8 mouse cellular contexts compared by ENCODE assay signal in the genomic region with DNA sequence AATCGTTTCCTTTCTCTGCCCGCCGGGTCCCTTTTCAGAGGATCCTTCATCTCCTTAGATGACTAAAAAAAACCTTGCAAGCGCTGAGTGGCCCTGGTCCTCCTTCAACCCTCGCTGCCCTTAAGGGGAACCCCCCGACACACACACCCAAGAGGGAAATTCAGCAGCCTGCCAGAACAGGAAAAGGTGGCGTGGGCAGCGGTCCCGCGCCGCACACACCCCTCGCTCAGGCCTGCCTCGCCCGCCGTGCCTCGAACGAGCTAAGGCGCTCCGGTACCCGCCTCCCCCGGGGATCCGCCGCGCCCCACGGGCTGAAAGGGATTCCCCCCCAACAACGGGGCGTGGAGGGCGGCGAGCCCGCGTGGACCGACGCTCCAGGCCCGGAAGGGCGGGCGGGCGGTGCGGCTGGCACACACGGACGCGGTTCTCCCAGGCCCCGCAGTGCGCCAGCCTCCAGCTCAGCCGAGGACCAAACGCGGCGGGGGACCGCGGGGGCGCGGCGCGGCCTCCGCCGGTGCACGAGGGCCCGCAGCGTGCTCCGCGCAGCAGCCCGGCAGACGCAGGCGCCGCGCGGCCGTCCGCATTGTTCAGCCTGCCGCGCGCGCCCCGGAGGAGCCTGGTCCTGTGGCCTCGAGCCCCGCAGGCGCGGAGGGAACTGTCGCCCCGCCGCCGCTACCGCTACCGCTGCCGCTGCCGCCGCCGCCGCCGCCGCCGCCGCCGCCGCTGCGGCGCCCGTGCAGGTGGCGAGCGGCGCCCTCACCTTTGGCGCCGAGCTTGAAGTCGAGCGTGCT. TPM values are rescaled to one million over a fixed set of nuclear protein-coding genes. Genes with fewer than 3 reads are reported as not detected.
DNase-seq lines count a peak whose midpoint lies in the region; ATAC-seq and TF ChIP-seq lines count a peak whose summit lies in the region.

No protein-coding gene starts in this region.

- peak overlapping the region; percentile 84 for H3K27ac ChIP-seq in ES-E14 (ENCODE audit: insufficient read depth, low read depth, low read length, poor library complexity, severe bottlenecking)
- H3K27ac ChIP-seq in forebrain, embryonic 10.5 days, result peak overlapping the region; percentile 96

- ATAC-seq in hematopoietic stem cell, adult 5-6 weeks (replicated peaks in 1 of 2; ENCODE audit: insufficient read depth in 1 of 2, low FRiP score in 2 of 2, low TSS enrichment in 1 of 2, low read depth in 1 of 2, poor library complexity in 2 of 2, severe bottlenecking in 2 of 2), result peak; percentile 63 to 70
- no peak for ATAC-seq in erythroid progenitor cell, adult 5-6 weeks (replicated peaks; ENCODE audit: low FRiP score, poor library complexity, severe bottlenecking)

- H3K9ac ChIP-seq in ES-E14 (ENCODE audit: insufficient read depth, low read depth, low read length, poor library complexity, severe bottlenecking), result peak overlapping the region; percentile 94

- 32% methylated on average over 97 of the region's 104 CpGs for WGBS in forebrain, embryonic 10.5 days

- DNase-seq in ES-E14 (ENCODE audit: low read depth, low spot score), result no peak
- peak; percentile 3 for DNase-seq in adrenal gland, postnatal 4 days (ENCODE audit: low spot score in 2 of 2)
- DNase-seq in forebrain, embryonic 10.5 days (ENCODE audit: extremely low spot score, low spot score), result peak; percentile 35
- peak; percentile 14 to 16 for DNase-seq in left cerebral cortex, adult 8-10 months (ENCODE audit: low spot score in 2 of 2)
- DNase-seq in right cerebral cortex, postnatal 25 days, result peak; percentile 44

- no peaks in the 10 kb centered on the region for H3K36me3 ChIP-seq in ES-E14 (ENCODE audit: control insufficient read depth, insufficient read depth, low read length, poor library complexity, severe bottlenecking)
- no peaks in the 10 kb centered on the region for H3K36me3 ChIP-seq in forebrain, embryonic 10.5 days (replicated peaks)
- no peaks in the 10 kb centered on the region for H3K36me3 ChIP-seq in megakaryocyte, embryonic 14.5 days (replicated peaks; ENCODE audit: low read length)

- H3K9me3 ChIP-seq in ES-E14 (ENCODE audit: control insufficient read depth, insufficient read depth, low read depth, low read length), result no peaks in the 10 kb centered on the region
- H3K9me3 ChIP-seq in forebrain, embryonic 10.5 days, result no peaks in the 10 kb centered on the region
- H3K9me3 ChIP-seq in megakaryocyte, embryonic 14.5 days, result peaks cover 13% of the 10 kb centered on the region; the same call in 1 of the 2 replicates

- H3K27me3 ChIP-seq in forebrain, embryonic 10.5 days (ENCODE audit: poor library complexity, severe bottlenecking), result peaks cover 30% of the 10 kb centered on the region
- peaks cover 8% of the 10 kb centered on the region for H3K27me3 ChIP-seq in megakaryocyte, embryonic 14.5 days (replicated peaks)

- H3K4me1 ChIP-seq in ES-E14 (ENCODE audit: control insufficient read depth in 2 of 2, insufficient read depth in 2 of 2, low read length in 2 of 2, poor library complexity in 1 of 2), result 0 out of 4 replicates have a peak, but pooled peaks cover 1 to 3% of the 10 kb centered on the region in 2 experiments
- H3K4me1 ChIP-seq in forebrain, embryonic 10.5 days, result peaks cover 19% of the 10 kb centered on the region
- H3K4me1 ChIP-seq in megakaryocyte, embryonic 14.5 days, result peaks cover 18% of the 10 kb centered on the region; the same call in 1 of the 2 replicates

- in situ Hi-C loops in ES-E14 (cut with MboI; ENCODE audit: low sequenced_read_pairs in 2 of 2, unreplicated experiment in 2 of 2), result no loop called here

- H3K4me3 ChIP-seq in ES-E14 (ENCODE audit: insufficient read depth in 1 of 2, low read depth in 1 of 2, low read length in 2 of 2, poor library complexity in 1 of 2, severe bottlenecking in 1 of 2), result peak overlapping the region; percentile 75 to 98
- peak overlapping the region; percentile 69 for H3K4me3 ChIP-seq in forebrain, embryonic 10.5 days
- peak overlapping the region; percentile 93 for H3K4me3 ChIP-seq in megakaryocyte, embryonic 14.5 days (replicated peaks)

TF ChIP-seq in ES-E14, 5 proteins besides CTCF, POLR2A, EP300 and RAD21:
- TF ChIP-seq CHD2 (IDR thresholded peaks at IDR 0.05; ENCODE audit: low read depth, low read length) (no peak), ZNF384 (IDR thresholded peaks at IDR 0.05; ENCODE audit: low read depth, low read length) (no peak), HCFC1 (IDR thresholded peaks at IDR 0.05; ENCODE audit: borderline replicate concordance, insufficient read depth, low read length) (no peak), MAFK (IDR thresholded peaks at IDR 0.05; ENCODE audit: insufficient read depth, low read depth, low read length) (no peak), ZC3H11A (IDR thresholded peaks at IDR 0.05; ENCODE audit: borderline replicate concordance, low read depth, low read length) (no peak)

RNA-seq across cellular contexts. Expression of a gene that starts 0.7 kb away (rescaled TPM):
- total RNA-seq in ES-E14 (2012; rRNA removed), result 82.0 and 90.8 TPM in 2 replicates
- 10 to 100 TPM; 26.0 to 27.3 TPM for total RNA-seq in adrenal gland, postnatal 4 days (2021)
- polyA plus RNA-seq in forebrain, embryonic 10.5 days (2016; fragmentation: Nextera tagmentation; extraction: Ambion mirVana), result 102 and 110 TPM in 2 replicates
- total RNA-seq in hematopoietic stem cell, adult 5-6 weeks (2017), result 77.7 and 95.3 TPM in 2 replicates
- total RNA-seq in left cerebral cortex, adult 8-10 months (2022), result 10 to 100 TPM; 64.3 to 76.7 (median 73.3) TPM
- polyA plus RNA-seq in megakaryocyte, embryonic 14.5 days (2012; ENCODE audit: insufficient read depth, low replicate concordance), result 15.1 and 16.6 TPM in 2 replicates
- total RNA-seq in erythroid progenitor cell, adult 5-6 weeks (2015; ENCODE audit: low replicate concordance), result 7.6 and 12.6 TPM in 2 replicates
- 4.7 TPM in 1 of 2 replicates, not detected in the other for total RNA-seq in erythroid progenitor cell, adult 5-6 weeks (2017; ENCODE audit: low replicate concordance)
